Mouse (Mus musculus): ENCODE data around the gene Mrpl54. TPM values are rescaled to one million over a fixed set of nuclear protein-coding genes. Genes with fewer than 3 reads are reported as not detected.

The Mrpl54 gene
- polyA plus RNA-seq, 1 experiment from 2014 or later, result 130 TPM

DNA sequence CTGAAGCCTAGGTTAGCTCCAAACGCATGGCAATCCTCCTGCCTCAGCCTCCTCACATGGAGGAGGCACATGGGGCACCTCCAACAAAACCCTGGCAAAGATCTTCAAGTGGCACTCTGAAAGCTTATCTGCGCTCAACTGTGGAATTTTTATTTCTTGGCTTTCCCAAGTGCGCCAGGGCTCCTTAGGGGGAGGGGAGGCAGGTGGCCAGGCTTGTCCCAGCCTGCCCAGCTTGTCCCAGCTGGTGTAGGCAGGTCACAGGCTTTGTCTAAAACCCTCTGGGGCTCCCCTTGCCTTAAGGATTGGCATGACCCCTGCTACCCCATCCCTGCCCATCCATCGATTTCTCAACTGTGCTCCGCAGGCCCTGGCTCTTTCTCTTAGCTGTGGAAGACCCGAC is 17.5 kb upstream of the Mrpl54 start:
- WGBS, result 51% methylated on average over 6 of the region's 6 CpGs
- Histone ChIP-seq H3K36me3 (ENCODE audit: control insufficient read depth, insufficient read depth, low read length) (no peaks in the 10 kb centered on the region), H3K9me3 (replicated peaks; ENCODE audit: control insufficient read depth, low read length, poor library complexity, severe bottlenecking) (no peaks in the 10 kb centered on the region), H3K27me3 (ENCODE audit: control insufficient read depth, insufficient read depth, low read depth, low read length) (peaks cover 15% of the 10 kb centered on the region), H3K4me1 (ENCODE audit: control insufficient read depth, insufficient read depth, low read length) (peaks cover 7% of the 10 kb centered on the region; the same call in 1 of the 2 replicates), H3K4me3 (ENCODE audit: low read depth, low read length) (no peak overlapping the region), H3K4me2 (ENCODE audit: low read length) (no peak overlapping the region), H3K27ac (ENCODE audit: low read length) (no peak overlapping the region), H3K9ac (ENCODE audit: low read depth, low read length) (no peak overlapping the region)
- no peak for ATAC-seq

DNA sequence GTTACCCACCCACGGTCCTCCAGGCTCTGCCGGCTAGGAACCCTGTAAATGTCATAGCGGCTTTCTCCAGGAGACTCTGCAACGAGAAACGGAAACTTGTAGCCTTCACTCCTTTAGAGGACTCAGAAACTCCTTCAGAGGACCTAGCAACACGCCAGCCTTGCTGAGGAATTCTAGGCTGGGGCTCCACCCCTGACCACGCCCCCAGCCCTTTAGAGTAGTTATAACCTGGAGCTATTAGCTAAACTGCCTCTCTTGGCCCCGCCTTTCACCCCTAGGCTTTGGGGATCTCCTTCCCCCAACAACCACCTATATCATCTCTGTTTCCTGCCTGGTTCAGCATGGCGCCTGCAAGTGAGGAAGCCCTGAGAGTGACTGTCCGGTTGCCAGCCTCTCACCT is 12.8 kb upstream of the Mrpl54 start:
- WGBS, result 47% methylated on average over 10 of the region's 10 CpGs
- Histone ChIP-seq H3K27ac (ENCODE audit: low read length) (no peak overlapping the region), H3K9me3 (replicated peaks; ENCODE audit: control insufficient read depth, low read length, poor library complexity, severe bottlenecking) (no peaks in the 10 kb centered on the region), H3K4me3 (ENCODE audit: low read depth, low read length) (no peak overlapping the region), H3K9ac (ENCODE audit: low read depth, low read length) (no peak overlapping the region), H3K4me2 (ENCODE audit: low read length) (no peak overlapping the region), H3K4me1 (ENCODE audit: control insufficient read depth, insufficient read depth, low read length) (no peaks in the 10 kb centered on the region), H3K27me3 (ENCODE audit: control insufficient read depth, insufficient read depth, low read depth, low read length) (peaks cover 3% of the 10 kb centered on the region; the same call in 1 of the 2 replicates), H3K36me3 (ENCODE audit: control insufficient read depth, insufficient read depth, low read length) (no peaks in the 10 kb centered on the region)
- ATAC-seq, result no peak

DNA sequence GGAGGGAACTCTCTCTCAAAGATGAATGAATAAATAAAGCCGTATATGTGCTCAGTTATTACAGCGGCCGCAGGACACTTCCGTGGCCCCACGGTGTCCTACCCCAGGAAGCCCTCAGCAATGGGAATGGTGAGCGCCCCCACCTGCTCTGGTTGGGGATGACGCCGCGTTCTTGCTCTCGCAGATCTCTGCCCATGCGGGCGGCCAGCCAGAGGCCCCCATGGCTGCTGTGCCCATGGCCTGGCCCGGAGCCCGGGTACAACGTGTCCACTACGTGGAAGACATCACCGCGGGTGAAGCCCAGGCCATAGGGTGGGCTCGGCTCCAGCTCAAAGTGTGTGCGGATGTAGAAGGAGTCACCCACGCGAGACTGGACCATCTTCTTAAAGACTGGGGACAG is 10.9 kb upstream of the Mrpl54 start:
- Histone ChIP-seq H3K27ac (ENCODE audit: low read length) (no peak overlapping the region), H3K4me1 (ENCODE audit: control insufficient read depth, insufficient read depth, low read length) (no peaks in the 10 kb centered on the region), H3K36me3 (ENCODE audit: control insufficient read depth, insufficient read depth, low read length) (peaks cover 3% of the 10 kb centered on the region), H3K27me3 (ENCODE audit: control insufficient read depth, insufficient read depth, low read depth, low read length) (no peaks in the 10 kb centered on the region), H3K4me3 (ENCODE audit: low read depth, low read length) (no peak overlapping the region), H3K9me3 (replicated peaks; ENCODE audit: control insufficient read depth, low read length, poor library complexity, severe bottlenecking) (no peaks in the 10 kb centered on the region), H3K9ac (ENCODE audit: low read depth, low read length) (no peak overlapping the region), H3K4me2 (ENCODE audit: low read length) (no peak overlapping the region)
- WGBS, result 79% methylated on average over 22 of the region's 22 CpGs
- ATAC-seq, result no peak

DNA sequence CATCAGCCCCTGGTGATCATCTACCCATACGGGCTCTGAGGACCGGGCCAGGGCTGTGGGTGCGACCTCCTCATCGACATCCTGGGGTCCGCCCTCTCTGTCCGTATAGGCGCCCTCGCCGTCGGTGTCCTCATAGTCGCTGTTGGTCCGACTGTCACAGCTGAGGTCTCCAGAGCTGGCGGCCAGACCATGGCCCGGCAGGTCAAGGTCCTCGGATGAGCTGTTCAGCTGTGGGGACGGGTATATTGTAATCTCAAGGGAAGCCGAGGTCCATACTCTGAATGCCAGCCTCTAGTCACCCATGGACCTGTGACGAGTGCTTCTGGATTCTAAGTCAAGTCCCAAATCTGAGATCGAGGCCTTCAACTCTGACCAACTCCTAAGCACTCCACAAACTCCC is 7.1 kb upstream of the Mrpl54 start:
- H3K27me3 ChIP-seq (ENCODE audit: control insufficient read depth, insufficient read depth, low read depth, low read length), result no peaks in the 10 kb centered on the region
- peaks cover 1% of the 10 kb centered on the region for H3K4me1 ChIP-seq (ENCODE audit: control insufficient read depth, insufficient read depth, low read length)
- no peak for ATAC-seq
- H3K9me3 ChIP-seq (replicated peaks; ENCODE audit: control insufficient read depth, low read length, poor library complexity, severe bottlenecking), result no peaks in the 10 kb centered on the region
- 94% methylated on average over 19 of the region's 19 CpGs for WGBS
- no peak overlapping the region for H3K4me2 ChIP-seq (ENCODE audit: low read length)
- no peak overlapping the region for H3K4me3 ChIP-seq (ENCODE audit: low read depth, low read length)
- H3K9ac ChIP-seq (ENCODE audit: low read depth, low read length), result no peak overlapping the region
- no peak overlapping the region for H3K27ac ChIP-seq (ENCODE audit: low read length)
- peaks cover 10% of the 10 kb centered on the region for H3K36me3 ChIP-seq (ENCODE audit: control insufficient read depth, insufficient read depth, low read length)

DNA sequence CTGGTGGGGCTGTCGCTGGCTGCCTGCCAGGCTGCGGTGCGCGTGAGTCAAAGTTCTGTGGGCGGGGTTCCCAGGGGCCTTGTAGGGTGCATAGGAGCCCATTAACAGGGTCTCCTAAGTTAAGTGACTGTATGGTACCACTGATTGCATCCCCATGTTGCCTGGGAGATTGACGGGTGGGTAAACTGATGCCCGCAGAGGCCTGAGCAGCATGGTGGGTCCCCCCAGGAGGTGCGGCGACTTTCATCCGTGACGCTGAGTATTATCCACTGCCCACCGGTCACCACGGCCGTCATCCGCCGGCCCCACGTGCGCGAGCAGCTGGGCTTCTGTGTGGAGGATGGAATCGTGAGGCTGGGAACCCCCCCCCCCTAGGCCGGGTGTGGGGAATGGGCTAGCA is 5.6 kb upstream of the Mrpl54 start:
- WGBS, result 94% methylated on average over 21 of the region's 21 CpGs
- Histone ChIP-seq H3K4me1 (ENCODE audit: control insufficient read depth, insufficient read depth, low read length) (peaks cover 8% of the 10 kb centered on the region), H3K9me3 (replicated peaks; ENCODE audit: control insufficient read depth, low read length, poor library complexity, severe bottlenecking) (no peaks in the 10 kb centered on the region), H3K36me3 (ENCODE audit: control insufficient read depth, insufficient read depth, low read length) (peaks cover 10% of the 10 kb centered on the region), H3K27ac (ENCODE audit: low read length) (no peak overlapping the region), H3K4me3 (ENCODE audit: low read depth, low read length) (no peak overlapping the region), H3K4me2 (ENCODE audit: low read length) (no peak overlapping the region), H3K9ac (ENCODE audit: low read depth, low read length) (no peak overlapping the region), H3K27me3 (ENCODE audit: control insufficient read depth, insufficient read depth, low read depth, low read length) (no peaks in the 10 kb centered on the region)
- no peak for ATAC-seq

DNA sequence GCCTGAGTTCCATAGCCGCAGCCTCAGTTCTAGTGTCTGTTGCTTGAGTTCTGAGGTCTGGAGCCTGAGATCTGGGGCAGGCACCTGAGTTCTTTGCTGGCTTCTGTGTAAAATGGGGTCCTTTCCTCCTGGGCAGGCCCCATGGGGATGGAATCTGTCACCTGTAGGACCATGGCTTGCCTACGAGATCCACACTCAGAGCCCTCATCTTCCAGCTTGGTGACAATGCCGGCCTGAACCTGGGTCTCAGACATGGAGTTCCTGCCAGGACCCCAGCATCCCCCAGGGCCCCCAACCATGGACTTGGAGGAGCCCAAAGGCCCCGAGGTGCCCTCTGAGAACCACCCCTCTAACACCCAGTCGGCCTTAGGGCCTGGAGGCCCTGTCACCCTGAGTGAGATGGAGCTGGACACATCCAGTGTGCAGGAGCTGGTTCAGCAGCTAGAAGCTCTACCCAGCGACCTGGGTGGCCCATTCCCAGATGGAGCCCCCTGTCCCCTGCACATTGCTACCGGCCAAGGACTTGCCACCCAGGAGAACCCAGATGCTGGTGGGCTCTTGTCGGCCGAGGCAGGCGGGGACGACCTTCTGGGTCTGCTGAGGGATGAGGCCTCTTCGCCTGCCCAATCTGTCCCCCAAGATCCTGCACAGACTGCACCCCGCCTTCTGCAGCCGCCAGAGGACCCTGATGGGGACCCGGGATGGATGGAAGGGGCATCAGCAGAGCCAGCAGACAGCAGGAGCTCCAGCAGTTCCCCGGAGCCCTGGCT is 2.1 kb upstream of the Mrpl54 start:
- Histone ChIP-seq H3K4me1 (ENCODE audit: control insufficient read depth, insufficient read depth, low read length) (peaks cover 14% of the 10 kb centered on the region), H3K36me3 (ENCODE audit: control insufficient read depth, insufficient read depth, low read length) (peaks cover 14% of the 10 kb centered on the region), H3K9ac (ENCODE audit: low read depth, low read length) (peak overlapping the region; percentile 83), H3K4me3 (ENCODE audit: low read depth, low read length) (peak overlapping the region; percentile 68), H3K27ac (ENCODE audit: low read length) (no peak overlapping the region), H3K9me3 (replicated peaks; ENCODE audit: control insufficient read depth, low read length, poor library complexity, severe bottlenecking) (no peaks in the 10 kb centered on the region), H3K4me2 (ENCODE audit: low read length) (peak overlapping the region; percentile 86), H3K27me3 (ENCODE audit: control insufficient read depth, insufficient read depth, low read depth, low read length) (no peaks in the 10 kb centered on the region)
- WGBS, result 76% methylated on average over 15 of the region's 16 CpGs
- no peak for ATAC-seq

DNA sequence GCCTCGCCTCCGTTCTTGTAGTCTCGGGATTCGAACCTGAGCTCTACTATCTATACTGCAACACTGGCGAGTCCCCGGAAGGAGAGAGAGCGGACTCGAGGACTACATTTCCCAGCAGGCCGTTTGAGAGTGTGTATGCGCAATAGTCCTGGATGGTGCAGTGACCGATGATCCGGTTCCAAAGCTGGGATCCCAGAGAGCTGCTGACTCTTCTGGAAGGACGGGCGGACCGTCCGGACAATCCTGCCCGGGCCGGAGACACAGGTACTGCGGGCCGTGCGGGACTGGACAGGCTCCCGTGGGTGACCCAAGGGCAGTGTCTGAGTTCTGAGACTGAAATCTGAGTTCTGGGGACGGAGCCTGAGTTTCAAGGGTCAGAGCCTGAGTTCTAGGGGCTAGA is 1.3 kb upstream of the Mrpl54 start:
- 3% methylated on average over 23 of the region's 23 CpGs for WGBS
- peaks cover 14% of the 10 kb centered on the region for H3K4me1 ChIP-seq (ENCODE audit: control insufficient read depth, insufficient read depth, low read length)
- no peak overlapping the region for H3K27ac ChIP-seq (ENCODE audit: low read length)
- H3K36me3 ChIP-seq (ENCODE audit: control insufficient read depth, insufficient read depth, low read length), result peaks cover 12% of the 10 kb centered on the region; the same call in 1 of the 2 replicates
- no peaks in the 10 kb centered on the region for H3K9me3 ChIP-seq (replicated peaks; ENCODE audit: control insufficient read depth, low read length, poor library complexity, severe bottlenecking)
- peak overlapping the region; percentile 68 for H3K4me3 ChIP-seq (ENCODE audit: low read depth, low read length)
- no peaks in the 10 kb centered on the region for H3K27me3 ChIP-seq (ENCODE audit: control insufficient read depth, insufficient read depth, low read depth, low read length)
- peak overlapping the region; percentile 83 for H3K9ac ChIP-seq (ENCODE audit: low read depth, low read length)
- peak overlapping the region; percentile 86 for H3K4me2 ChIP-seq (ENCODE audit: low read length)
- ATAC-seq, result peak; percentile 44

DNA sequence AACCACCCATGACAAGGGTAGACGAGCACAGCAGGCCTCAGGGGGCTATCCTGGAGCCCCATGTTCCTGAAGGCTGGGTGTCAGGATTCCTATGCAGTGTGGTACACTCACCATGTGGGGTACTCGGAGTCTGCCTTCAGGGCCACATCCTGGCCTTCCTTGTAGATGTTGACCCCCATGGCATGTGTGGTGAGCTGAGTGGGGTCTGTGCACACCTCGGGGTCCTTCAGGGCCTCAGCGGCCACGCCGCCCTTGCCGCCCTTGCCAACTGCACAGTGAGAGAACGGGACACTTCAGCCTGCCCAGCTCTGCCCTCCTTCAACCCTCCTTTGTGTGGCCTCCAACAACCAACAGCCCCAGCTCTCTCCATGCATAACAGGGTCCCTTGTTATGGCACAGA is 1.2 kb downstream of the Mrpl54 start:
- 97% methylated on average over 8 of the region's 8 CpGs for WGBS
- Histone ChIP-seq H3K4me1 (ENCODE audit: control insufficient read depth, insufficient read depth, low read length) (peaks cover 14% of the 10 kb centered on the region), H3K27me3 (ENCODE audit: control insufficient read depth, insufficient read depth, low read depth, low read length) (peaks cover 2% of the 10 kb centered on the region; the same call in 1 of the 2 replicates), H3K36me3 (ENCODE audit: control insufficient read depth, insufficient read depth, low read length) (peaks cover 8% of the 10 kb centered on the region; the same call in 1 of the 2 replicates), H3K9me3 (replicated peaks; ENCODE audit: control insufficient read depth, low read length, poor library complexity, severe bottlenecking) (0 out of 2 replicates have a peak, but pooled peaks cover under 1% of the 10 kb centered on the region), H3K9ac (ENCODE audit: low read depth, low read length) (0 out of 2 replicates have a peak overlapping the region, but pooled peaks have one; percentile 84), H3K4me2 (ENCODE audit: low read length) (peak overlapping the region; percentile 67), H3K27ac (ENCODE audit: low read length) (no peak overlapping the region), H3K4me3 (ENCODE audit: low read depth, low read length) (no peak overlapping the region)
- no peak for ATAC-seq

DNA sequence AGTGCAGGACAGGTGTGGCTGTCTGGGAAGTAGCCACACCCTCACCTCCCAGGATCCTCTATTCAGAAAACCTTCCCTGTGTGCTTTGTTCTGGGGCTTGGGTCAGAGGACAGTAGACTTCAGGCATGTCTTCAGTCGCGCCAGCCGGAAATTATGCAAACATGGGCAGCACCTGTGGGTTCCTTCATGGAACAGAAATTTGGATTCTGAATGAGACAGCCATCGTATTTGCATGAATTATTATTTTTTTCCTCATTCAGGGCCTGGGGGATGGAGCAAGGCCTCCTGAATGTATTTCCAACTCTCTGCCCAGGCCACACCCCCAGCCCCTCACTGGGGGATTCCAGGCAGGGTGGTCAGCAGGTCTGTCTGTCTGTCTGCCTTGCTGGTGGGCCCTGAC is 5.7 kb downstream of the Mrpl54 start:
- Histone ChIP-seq H3K9ac (ENCODE audit: low read depth, low read length) (no peak overlapping the region), H3K4me3 (ENCODE audit: low read depth, low read length) (no peak overlapping the region), H3K4me1 (ENCODE audit: control insufficient read depth, insufficient read depth, low read length) (peaks cover 23% of the 10 kb centered on the region), H3K4me2 (ENCODE audit: low read length) (no peak overlapping the region), H3K36me3 (ENCODE audit: control insufficient read depth, insufficient read depth, low read length) (peaks cover 8% of the 10 kb centered on the region; the same call in 1 of the 2 replicates), H3K27me3 (ENCODE audit: control insufficient read depth, insufficient read depth, low read depth, low read length) (peaks cover 28% of the 10 kb centered on the region), H3K9me3 (replicated peaks; ENCODE audit: control insufficient read depth, low read length, poor library complexity, severe bottlenecking) (0 out of 2 replicates have a peak, but pooled peaks cover 3% of the 10 kb centered on the region), H3K27ac (ENCODE audit: low read length) (no peak overlapping the region)
- ATAC-seq, result no peak
- WGBS, result 93% methylated on average over 4 of the region's 4 CpGs
